Mouse (Mus musculus) inflammation-experienced regulatory T-cells, adult 6 months (primary cell): ENCODE measurements around the gene Mpp3. TPM values are rescaled to one million over a fixed set of nuclear protein-coding genes. Genes with fewer than 3 reads are reported as not detected.

Source experiments
- ATAC-seq: one replicate; pipeline ENCODE4 v1.8.0; 2017
- polyA plus RNA-seq, 3 experiments: library from polyadenylated mRNA; unstranded; fragments of 100-300 nt; shearing (Covaris generic); gene quantifications; one replicate each; pipeline ENCODE4 v1.2.1; 2017

Gene Mpp3
- polyA plus RNA-seq, 3 experiments from 2014 or later, result 0.25 TPM; not detected in 2

DNA sequence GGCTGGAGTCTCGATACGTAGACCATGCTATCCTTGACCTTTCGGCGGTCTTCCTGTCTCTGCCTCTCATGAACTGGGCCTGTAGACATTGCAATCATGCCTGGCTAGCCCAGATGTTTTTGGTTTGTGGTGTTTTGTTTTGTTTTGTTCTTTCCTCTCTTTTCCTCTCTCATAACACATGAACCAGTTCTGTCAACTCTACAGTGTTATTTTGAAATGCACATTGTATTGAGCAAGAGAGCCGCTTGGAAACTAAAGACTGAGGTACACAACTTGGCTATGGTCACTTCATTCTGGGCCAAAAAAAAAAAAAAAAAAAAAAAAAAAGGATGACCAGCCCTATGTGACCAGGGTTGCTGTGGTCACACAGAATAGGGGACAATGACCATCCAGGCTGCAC lies 55.6 kb downstream of the Mpp3 start:
- no peak for ATAC-seq

DNA sequence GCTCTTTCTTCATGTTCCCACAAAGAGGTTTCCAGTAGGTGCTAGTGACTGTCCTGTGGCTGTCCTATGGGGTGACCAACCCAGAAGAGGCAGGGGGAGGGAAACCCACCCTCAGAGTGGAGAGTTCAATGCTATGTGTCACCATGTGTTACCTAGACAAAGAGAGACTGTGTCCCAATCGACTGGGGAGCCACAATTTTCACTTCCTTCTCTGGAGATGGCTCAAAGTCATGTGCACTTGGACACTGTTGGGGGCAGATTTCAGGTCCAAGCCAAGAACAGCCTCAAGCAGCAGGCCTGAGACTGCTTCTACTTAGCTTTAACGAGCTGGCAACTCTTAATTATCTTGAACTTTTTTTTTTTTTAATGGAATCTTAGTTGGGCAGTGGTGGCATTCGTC lies 56.2 kb downstream of the Mpp3 start:
- no peak for ATAC-seq

- ATAC-seq, result no peak
Observed at GRCm38 (mm10) chr11:101971410-101971809, 56.9 kb downstream of the Mpp3 start.

GRCm38 (mm10) chr11:101969835-101970234 lies 58.4 kb downstream of the Mpp3 start:
- ATAC-seq, result no peak

- ATAC-seq, result no peak
Observed at GRCm38 (mm10) chr11:101968791-101969190, 59.5 kb downstream of the Mpp3 start.

GRCm38 (mm10) chr11:101968311-101968710 lies 60.0 kb downstream of the Mpp3 start:
- ATAC-seq, result no peak

DNA sequence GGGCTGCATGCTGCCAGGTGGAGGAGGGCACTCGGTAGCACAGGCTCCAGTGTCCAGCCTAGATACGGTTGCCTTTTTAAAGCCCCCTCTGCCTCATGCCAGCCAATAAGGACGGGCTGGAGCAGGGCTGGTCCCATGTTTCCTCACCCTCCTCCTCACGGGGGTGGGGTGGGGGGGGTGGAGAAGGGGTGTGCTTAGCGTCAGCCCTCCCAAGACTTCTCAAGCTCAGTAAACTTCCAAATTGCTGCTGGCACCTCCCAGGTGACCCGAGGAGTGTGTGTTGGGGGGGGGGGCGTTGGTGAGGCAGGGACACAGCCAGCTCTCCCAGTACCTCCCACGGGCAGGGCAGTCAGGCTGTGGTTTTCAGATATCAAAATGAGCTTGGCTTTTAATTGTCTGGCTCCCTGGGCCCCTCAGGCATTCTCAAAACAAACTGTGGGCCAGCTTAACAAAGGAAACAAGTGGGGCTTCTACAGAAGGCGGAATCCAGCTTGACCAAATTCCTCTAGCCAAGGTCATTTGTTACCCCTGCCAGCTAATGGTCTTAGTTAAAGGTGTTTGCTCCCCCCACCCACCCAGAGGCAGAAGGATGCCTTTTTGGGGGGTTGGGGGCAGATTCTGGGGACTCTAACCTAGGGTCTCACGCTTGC lies 61.2 kb downstream of the Mpp3 start, which contains the start of gene Sost:
TSS of gene Sost (minus strand) at position 51 of the 650 bp plus-strand sequence.
- no peak for ATAC-seq

- no peak for ATAC-seq
Observed at GRCm38 (mm10) chr11:101965553-101965952, 62.7 kb downstream of the Mpp3 start.

DNA sequence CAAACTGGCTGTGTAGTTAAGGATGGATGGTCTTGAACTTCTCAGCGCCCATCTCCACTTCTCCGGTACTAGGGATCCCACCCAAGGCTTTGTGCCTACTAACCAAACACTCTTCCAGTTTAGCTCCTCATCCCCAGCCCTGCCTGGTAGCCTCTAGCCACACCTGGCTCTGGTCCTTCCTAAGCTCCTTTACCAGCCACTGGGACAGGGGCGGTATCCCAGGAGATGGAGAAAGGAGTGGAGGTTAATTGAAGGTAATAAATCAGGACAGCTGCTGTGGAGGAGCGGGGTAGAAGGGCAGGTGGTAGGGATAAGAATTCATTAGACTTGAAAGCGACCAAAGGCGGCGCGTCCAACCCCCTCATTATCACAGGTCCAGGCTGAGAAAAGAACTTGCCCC lies 63.6 kb downstream of the Mpp3 start:
- ATAC-seq, result no peak

DNA sequence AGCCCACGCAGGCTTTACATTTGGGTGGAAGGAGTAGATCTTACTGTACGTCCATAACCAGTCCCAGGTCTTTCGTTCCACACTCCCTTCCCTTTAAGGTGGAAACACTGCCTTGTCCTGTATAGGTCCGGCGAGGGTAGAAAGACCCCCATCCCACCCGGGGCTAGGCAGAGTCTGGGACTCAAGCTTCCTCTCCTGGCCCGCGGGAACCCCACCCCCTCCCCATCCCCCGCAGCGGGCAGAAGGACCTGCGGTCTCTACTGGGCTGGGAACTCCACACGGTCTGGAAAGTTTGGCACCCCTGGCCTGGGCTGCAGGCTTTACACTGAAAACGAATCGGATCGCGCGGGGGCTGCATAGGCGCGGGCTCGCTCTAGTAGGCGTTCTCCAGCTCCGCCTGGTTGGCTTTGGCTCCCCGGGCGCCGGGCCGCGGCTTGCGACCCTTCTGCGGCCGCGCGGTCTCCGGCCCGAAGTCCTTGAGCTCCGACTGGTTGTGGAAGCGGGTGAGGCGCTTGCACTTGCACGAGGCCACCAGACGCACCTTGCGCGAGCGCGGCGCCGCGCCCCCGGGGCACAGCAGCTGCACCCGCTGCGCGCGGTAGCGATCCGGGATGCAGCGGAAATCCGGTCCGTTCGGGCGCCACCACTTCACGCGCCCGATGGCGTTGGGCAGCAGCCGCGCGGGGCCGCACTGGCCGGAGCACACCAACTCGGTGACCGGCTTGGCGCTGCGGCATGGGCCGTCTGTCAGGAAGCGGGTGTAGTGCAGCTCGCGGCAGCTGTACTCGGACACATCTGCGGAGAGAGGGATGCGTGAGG lies 64.6 kb downstream of the Mpp3 start:
- ATAC-seq, result no peak

DNA sequence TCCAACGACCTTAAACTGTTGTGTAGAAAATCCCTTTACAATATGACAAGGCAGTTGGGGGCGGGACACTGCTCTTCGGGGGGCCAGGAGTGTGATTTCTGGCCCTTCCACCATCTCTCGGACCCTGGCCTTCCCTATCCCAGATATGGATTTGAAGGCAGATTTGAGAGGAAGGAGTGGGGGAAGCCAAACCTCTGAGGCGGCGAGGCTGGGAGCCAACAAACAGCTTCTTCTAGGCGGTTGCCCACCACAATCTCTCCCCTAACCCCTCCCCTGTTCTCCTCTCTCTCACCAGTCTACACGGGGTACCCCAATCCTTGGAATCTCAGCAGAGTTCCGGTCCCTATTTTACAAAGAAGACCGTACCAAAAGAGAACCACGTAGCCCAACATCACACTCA lies 65.2 kb downstream of the Mpp3 start:
- ATAC-seq, result no peak

- ATAC-seq, result no peak
Observed at GRCm38 (mm10) chr11:101957476-101957875, 70.8 kb downstream of the Mpp3 start.

DNA sequence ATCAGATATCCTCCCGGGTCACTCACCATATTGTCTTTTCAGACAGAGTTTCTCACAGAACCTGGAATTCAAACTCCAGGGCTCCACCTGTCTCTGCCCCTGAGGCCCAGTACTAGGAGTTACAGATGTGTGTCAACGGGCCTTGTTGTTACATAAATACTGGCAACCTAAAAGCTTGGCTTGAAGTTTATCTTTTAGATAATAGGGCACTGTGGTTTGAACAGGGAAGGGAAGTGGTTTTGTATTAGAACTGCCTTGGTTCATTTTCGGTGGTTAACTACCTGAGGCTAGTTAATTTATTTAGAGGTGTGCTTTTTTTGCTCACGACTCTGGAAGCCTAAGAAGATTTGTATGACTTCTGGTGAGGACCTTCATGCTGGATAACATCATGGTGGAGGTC lies 74.8 kb downstream of the Mpp3 start:
- no peak for ATAC-seq

DNA sequence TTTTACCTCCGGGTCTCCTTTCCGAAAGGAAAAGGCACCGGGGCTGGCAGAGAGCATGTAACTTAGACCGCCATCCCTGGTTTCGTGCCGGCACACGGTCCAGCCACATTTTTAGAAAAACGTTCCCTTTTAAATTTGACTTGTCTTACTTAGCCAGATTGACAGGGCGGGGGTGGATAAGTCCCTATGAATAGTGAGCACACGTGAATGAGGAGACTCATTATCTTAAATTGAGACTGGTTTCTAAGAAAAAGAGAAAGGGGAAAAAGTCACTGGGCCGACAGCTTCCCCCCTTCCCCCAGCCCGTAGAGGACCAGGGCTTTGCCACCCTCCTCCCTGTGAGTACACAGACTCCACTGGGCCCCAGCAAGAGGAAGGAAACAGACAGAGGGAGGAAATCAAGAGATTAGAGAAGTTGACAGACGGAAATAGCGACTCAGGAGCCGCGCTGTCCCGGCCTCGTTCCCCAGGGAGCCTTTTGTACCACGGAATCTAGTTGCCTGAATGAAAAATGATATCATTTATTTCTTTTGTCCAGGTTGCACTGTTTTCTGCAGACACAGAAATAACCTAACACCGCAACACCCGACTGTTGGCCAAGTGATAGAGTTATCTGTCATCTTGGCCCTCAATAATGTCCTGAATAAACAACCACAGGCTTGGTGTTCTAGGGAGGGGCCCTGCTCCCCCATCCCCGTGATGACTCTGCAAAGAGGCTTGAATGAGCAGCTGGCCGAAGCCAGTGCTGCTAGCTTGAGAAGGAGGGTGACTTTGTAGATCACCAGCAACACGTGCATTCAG lies 75.5 kb downstream of the Mpp3 start:
- ATAC-seq, result no peak

- ATAC-seq, result no peak
Observed at GRCm38 (mm10) chr11:101950021-101950420, 78.2 kb downstream of the Mpp3 start.

Other genes starting within 250 kb of the Mpp3 start
- gene Etv4, start 243.1 kb downstream of the Mpp3 start, polyA plus RNA-seq, result under 1 TPM in 1 of 3 experiments, not detected in 2; 0.43 TPM
- gene Meox1, start 134.1 kb downstream of the Mpp3 start, polyA plus RNA-seq, result not detected
- not detected for gene Sost, start 61.4 kb downstream of the Mpp3 start, polyA plus RNA-seq
- gene Cfap97d1, start 44.2 kb downstream of the Mpp3 start, polyA plus RNA-seq, result not detected
- 1 to 10 TPM; 1.1 to 4.3 (median 1.3) TPM for gene Dusp3, start 41.4 kb downstream of the Mpp3 start, polyA plus RNA-seq
- gene Cd300lg, start 13.0 kb upstream of the Mpp3 start, polyA plus RNA-seq, result under 1 TPM in 1 of 3 experiments, not detected in 2; 0.14 TPM
- gene Mpp2, start 60.1 kb upstream of the Mpp3 start, polyA plus RNA-seq, result 1 to 10 TPM; 1.8 to 6.9 (median 3.5) TPM
- not detected for gene Ppy, start 72.9 kb upstream of the Mpp3 start, polyA plus RNA-seq
- not detected for gene Pyy, start 79.4 kb upstream of the Mpp3 start, polyA plus RNA-seq
- under 1 TPM in 1 of 3 experiments, not detected in 2; 0.28 TPM for gene Nags, start 117.1 kb upstream of the Mpp3 start, polyA plus RNA-seq
- gene Tmem101, start 127.9 kb upstream of the Mpp3 start, polyA plus RNA-seq, result 10 to 100 TPM; 11.9 to 15.3 (median 13.9) TPM
- gene Lsm12, start 156.8 kb upstream of the Mpp3 start, polyA plus RNA-seq, result 10 to 100 TPM; 58.3 to 99.6 (median 68.0) TPM
- 10 to 100 TPM; 18.7 to 39.7 (median 37.9) TPM for gene G6pc3, start 161.2 kb upstream of the Mpp3 start, polyA plus RNA-seq
- 1 to 10 TPM; 6.8 to 8.2 (median 7.7) TPM for gene Hdac5, start 201.7 kb upstream of the Mpp3 start, polyA plus RNA-seq
- 1 to 10 TPM in 2 of 3 experiments, under 1 TPM in 1; 0.95 to 7.0 (median 1.5) TPM for gene BC030867, start 220.4 kb upstream of the Mpp3 start, polyA plus RNA-seq
- not detected for gene Asb16, start 240.3 kb upstream of the Mpp3 start, polyA plus RNA-seq